9 mouse cellular contexts compared by ENCODE assay signal in the genomic region with DNA sequence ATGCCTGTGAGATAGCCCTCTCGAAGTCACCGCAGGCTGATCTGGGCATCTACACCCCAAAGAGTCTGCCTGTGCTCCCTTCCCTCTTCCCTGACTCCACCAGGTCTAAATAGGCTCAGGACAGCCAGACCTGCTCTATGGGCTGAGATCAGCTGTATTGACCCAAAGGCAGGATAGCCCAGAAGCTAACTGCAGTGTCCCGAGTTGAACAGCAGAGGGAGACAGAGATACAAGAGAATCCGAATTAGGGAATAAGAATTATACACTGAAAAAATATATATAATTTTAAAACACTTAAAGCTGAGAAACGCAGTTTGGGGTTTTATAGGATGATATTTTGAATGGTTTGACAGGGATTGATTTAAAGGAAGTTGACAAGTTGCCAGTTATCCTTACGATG. TPM values are rescaled to one million over a fixed set of nuclear protein-coding genes. Genes with fewer than 3 reads are reported as not detected.
DNase-seq lines count a peak whose midpoint lies in the region; ATAC-seq and TF ChIP-seq lines count a peak whose summit lies in the region.
"Had no signal": no experiment of that assay in that cellular context is flagged by ENCODE, and none has a peak within 500 bp of the region (broad histone marks: within the 10 kb centered on the region; RNA-seq: fewer than 3 reads in every experiment).

No protein-coding gene starts in this region.

- no peaks in the 10 kb centered on the region for H3K4me1 ChIP-seq in kidney, postnatal 0 days (replicated peaks; ENCODE audit: insufficient read depth, low read length)
- no peaks in the 10 kb centered on the region for H3K4me1 ChIP-seq in liver, embryonic 14.5 days (replicated peaks; ENCODE audit: control insufficient read depth in 2 of 2, insufficient read depth in 2 of 2, low read length in 1 of 2)
- H3K4me1 ChIP-seq: limb, embryonic 12.5 days had no signal

- peak; percentile 83 for ATAC-seq in common myeloid progenitor, adult 5-6 weeks (replicated peaks; ENCODE audit: low read depth, poor library complexity, severe bottlenecking)
- no peak for ATAC-seq in kidney, postnatal 0 days (replicated peaks; ENCODE audit: low FRiP score, low read depth)
- ATAC-seq in liver, embryonic 14.5 days (ENCODE audit: insufficient read depth) = no peak

- no peak for TF ChIP-seq EP300 in liver, embryonic 14.5 days (IDR thresholded peaks at IDR 0.05; ENCODE audit: low read depth)

- peak; percentile 31 to 32 for DNase-seq in cerebellum, adult 18-20 months
- DNase-seq in cerebellum, adult 11-12 months = no peak
- DNase-seq in spleen, adult 18-20 months = peak; percentile 5 to 29
- no peak for DNase-seq in spleen, adult 12 weeks (ENCODE audit: low spot score)
- DNase-seq in kidney, postnatal 0 days (ENCODE audit: low spot score) = peak; percentile 72
- peak; percentile 3 to 9 (median 4) for DNase-seq in liver, embryonic 14.5 days (ENCODE audit: low read depth in 3 of 3, low spot score in 3 of 3)
- peak; percentile 1 to 6 for DNase-seq in right cerebral cortex, postnatal 36 days (ENCODE audit: low spot score in 2 of 2)

- H3K36me3 ChIP-seq in kidney, postnatal 0 days (ENCODE audit: insufficient read depth, low read length) = no peaks in the 10 kb centered on the region
- no peaks in the 10 kb centered on the region for H3K36me3 ChIP-seq in liver, embryonic 14.5 days (replicated peaks; ENCODE audit: control insufficient read depth, insufficient read depth, low read depth)
- H3K36me3 ChIP-seq: limb, embryonic 12.5 days had no signal

- H3K27ac ChIP-seq in kidney, postnatal 0 days = no peak overlapping the region
- H3K27ac ChIP-seq in liver, embryonic 14.5 days = no peak overlapping the region
- H3K27ac ChIP-seq: limb, embryonic 12.5 days had no signal

- WGBS in kidney, postnatal 0 days = 32% methylated on average over 6 of the region's 6 CpGs
- 20% methylated on average over 6 of the region's 6 CpGs for WGBS in liver, embryonic 14.5 days (ENCODE audit: insufficient replicate concordance)

- H3K27me3 ChIP-seq in kidney, postnatal 0 days (ENCODE audit: insufficient read depth, low read length) = no peaks in the 10 kb centered on the region
- H3K27me3 ChIP-seq in liver, embryonic 14.5 days (ENCODE audit: control insufficient read depth, insufficient read depth, low read length) = no peaks in the 10 kb centered on the region
- H3K27me3 ChIP-seq: limb, embryonic 12.5 days had no signal

- H3K9ac ChIP-seq in kidney, postnatal 0 days (ENCODE audit: low read depth, low read length) = no peak overlapping the region
- no peak overlapping the region for H3K9ac ChIP-seq in liver, embryonic 14.5 days (replicated peaks)
- H3K9ac ChIP-seq: limb, embryonic 12.5 days had no signal

- no peaks in the 10 kb centered on the region for H3K9me3 ChIP-seq in kidney, postnatal 0 days (replicated peaks; ENCODE audit: low read length)
- H3K9me3 ChIP-seq in liver, embryonic 14.5 days (ENCODE audit: control insufficient read depth, low read length) = no peaks in the 10 kb centered on the region
- H3K9me3 ChIP-seq: limb, embryonic 12.5 days had no signal

- no peak overlapping the region for H3K4me3 ChIP-seq in kidney, postnatal 0 days (replicated peaks; ENCODE audit: low read depth, low read length)
- no peak overlapping the region for H3K4me3 ChIP-seq in liver, embryonic 14.5 days (ENCODE audit: insufficient read depth in 1 of 2, low read depth in 2 of 2, low read length in 2 of 2)
- H3K4me3 ChIP-seq: limb, embryonic 12.5 days had no signal

- no peak overlapping the region for H3K4me2 ChIP-seq in kidney, postnatal 0 days (ENCODE audit: low read length)
- H3K4me2 ChIP-seq in liver, embryonic 14.5 days (ENCODE audit: low read depth) = no peak overlapping the region
- H3K4me2 ChIP-seq: limb, embryonic 12.5 days had no signal

- TF ChIP-seq CTCF in kidney, postnatal 0 days (IDR thresholded peaks at IDR 0.05; ENCODE audit: low read depth) = peak; percentile 77
- peak; percentile 80 for TF ChIP-seq CTCF in liver, embryonic 14.5 days (IDR thresholded peaks at IDR 0.05; ENCODE audit: low read depth)

RNA-seq across cellular contexts. Expression of gene Ins2, which starts 56.2 kb away (rescaled TPM):
- total RNA-seq in common myeloid progenitor, adult 5-6 weeks (2017) = not detected in 2 replicates
- polyA plus RNA-seq in kidney, postnatal 0 days (2015; fragmentation: Nextera tagmentation; extraction: Ambion mirVana) = not detected in 2 replicates
- polyA plus RNA-seq in liver, embryonic 14.5 days (2012; rRNA removed) = 0.13 and 0.39 TPM in 2 replicates
- polyA plus RNA-seq in liver, embryonic 14.5 days (2014; fragmentation: Nextera tagmentation; extraction: Ambion mirVana) = 0.83 TPM in 1 of 2 replicates, not detected in the other
- polyA plus RNA-seq: limb, embryonic 12.5 days had no signal

Comparison
In these comparisons a context has a peak if more than half of its experiments do, and no peak if none do; other contexts are left out.
1. DNase-seq: peak in cerebellum, adult 18-20 months (2 of 2), spleen, adult 18-20 months (2 of 2), kidney, postnatal 0 days (single experiment), liver, embryonic 14.5 days (3 of 3) and right cerebral cortex, postnatal 36 days (2 of 2); none in cerebellum, adult 11-12 months (single experiment) and spleen, adult 12 weeks (single experiment).